Mouse (Mus musculus) ES-Bruce4 (cell line): ENCODE measurements at regions not wholly inside any gene's neighbourhood (a gene's known extent, or its start where the extent isn't known, plus 50 kb on each side); places are given as distances from the start of the nearest gene placed in this dataset.

Experiments
- CTCF ChIP-seq: IDR thresholded peaks from one replicate; pipeline ENCODE4 v1.8.1; 2011; ENCODE audit warnings: low read depth, low read length
- POLR2A ChIP-seq: IDR thresholded peaks from one replicate; pipeline ENCODE4 v1.8.1; 2011; ENCODE audit warnings: low read length; ENCODE audit not compliant: insufficient read depth

- TF ChIP-seq CTCF (no peak), POLR2A (peak; percentile 68)
Observed at GRCm38 (mm10) chr11:23124198-23124951, 117.0 kb downstream of the Fam161a start.
